Mouse (Mus musculus) forebrain, postnatal 0 days (tissue): Measurements from ENCODE around the gene Mettl24. TPM values are rescaled to one million over a fixed set of nuclear protein-coding genes. Genes with fewer than 3 reads are reported as not detected.
"Not testable (repeated sequence)": the region's sequence is repeated elsewhere in the genome, so short reads cannot be mapped to it uniquely, and the experiment has no call there.

ENCODE experiments used
- ATAC-seq: fragments of 200-750 bp; cut with Nextera tagmentation; 2 replicates; pipeline ENCODE4 v1.8.0; 2017; ENCODE audit warnings: mild to moderate bottlenecking, moderate library complexity
- DNase-seq: peaks from one replicate; pipeline ENCODE4 v3.0.0-alpha.2; 2015
- H3K27ac ChIP-seq: fragments of 300-500 bp; sonication (generic); 2 replicates; pipeline ENCODE4 v1.5.1; 2014; ENCODE audit warnings: low read depth, mild to moderate bottlenecking, antibody characterized with exemption, low read length, moderate library complexity, mixed read lengths
- H3K27me3 ChIP-seq: fragments of 300-500 bp; sonication (generic); 2 replicates; pipeline ENCODE4 v1.6.1; 2014; ENCODE audit warnings: mild to moderate bottlenecking, low read length, mixed read lengths; ENCODE audit not compliant: insufficient read depth
- H3K36me3 ChIP-seq: fragments of 300-500 bp; sonication (generic); 2 replicates; pipeline ENCODE4 v1.6.1; 2014; ENCODE audit warnings: mild to moderate bottlenecking, moderate library complexity; ENCODE audit not compliant: insufficient read depth
- H3K4me1 ChIP-seq: fragments of 300-500 bp; sonication (generic); 2 replicates; pipeline ENCODE4 v1.6.1; 2014; ENCODE audit warnings: antibody characterized with exemption; ENCODE audit not compliant: insufficient read depth
- H3K4me2 ChIP-seq: fragments of 300-500 bp; sonication (generic); 2 replicates; pipeline ENCODE4 v1.6.1; 2014; ENCODE audit warnings: low read depth, mild to moderate bottlenecking, moderate library complexity
- H3K4me3 ChIP-seq: fragments of 300-500 bp; sonication (generic); 2 replicates; pipeline ENCODE4 v1.5.1; 2014; ENCODE audit warnings: low read depth, low read length, mixed read lengths
- H3K9ac ChIP-seq: fragments of 300-500 bp; sonication (generic); 2 replicates; pipeline ENCODE4 v1.6.1; 2014; ENCODE audit warnings: mild to moderate bottlenecking
- H3K9me3 ChIP-seq: fragments of 300-500 bp; sonication (generic); 2 replicates; pipeline ENCODE4 v1.6.1; 2016; ENCODE audit warnings: low read length
- CTCF ChIP-seq: sonication (generic); IDR thresholded peaks from 2 replicates; pipeline ENCODE4 v1.5.1; 2016; ENCODE audit warnings: antibody characterized with exemption, control low read depth, low read depth
- WGBS: fragments of 180-500 bp; shearing (Covaris S2); extraction: QIAGEN DNeasy Blood & Tissue Kit; methylation state at CpG from one replicate; pipeline ENCODE4 v1.1.7; 2014; 5-methylcytosine and 5-hydroxymethylcytosine counted together
- polyA plus RNA-seq: library from polyadenylated mRNA; unstranded; fragments of >200 nt; fragmentation: Nextera tagmentation; extraction: Ambion mirVana; gene quantifications from 2 replicates; pipeline ENCODE4 v1.2.1, GENCODE M21; 2015
- total RNA-seq: library from RNA; depleted of rRNA; stranded (reverse); fragments of >200 nt; gene quantifications from 2 replicates; pipeline ENCODE4 v1.2.3, GENCODE M21; 2014

Mettl24 gene
- total and polyA plus RNA-seq, 2 experiments from 2014 or later: 0.77 TPM; not detected in 1

DNA sequence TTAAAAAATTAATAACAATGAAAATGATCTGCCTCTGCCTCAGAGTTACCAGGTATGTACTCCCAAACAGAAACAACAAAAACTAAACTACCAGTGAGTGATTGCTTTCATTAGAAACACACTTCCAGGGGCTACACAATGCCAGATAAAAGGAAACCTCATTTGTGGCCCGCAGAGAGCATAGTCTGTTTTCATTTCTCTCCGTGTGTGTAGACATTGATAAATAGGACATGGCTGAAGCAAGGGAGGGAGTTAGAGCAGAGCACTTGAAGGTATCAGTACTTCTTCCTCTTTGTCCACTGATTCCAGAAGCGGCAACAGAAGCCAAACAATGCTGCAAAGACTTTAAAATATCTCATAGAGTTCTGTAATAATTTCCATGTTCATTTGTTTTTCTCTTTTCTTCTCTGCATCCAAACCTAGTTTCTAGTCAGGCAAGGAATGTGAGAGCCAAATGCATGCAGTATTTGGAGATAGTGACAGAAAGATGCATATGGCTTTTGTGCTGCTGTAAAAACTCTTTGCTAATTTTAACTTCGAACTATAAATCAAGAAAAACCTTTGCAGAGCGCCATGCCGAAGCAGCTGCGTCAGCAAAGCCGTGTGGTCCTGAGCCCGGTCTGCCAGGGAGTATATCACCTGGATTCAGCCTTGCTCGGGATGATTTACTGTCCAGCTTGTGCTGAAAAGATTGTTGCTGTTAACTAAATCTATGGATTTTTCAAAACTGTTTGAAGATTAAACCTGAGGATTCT lies 67.4 kb downstream of the Mettl24 start:
- Histone ChIP-seq H3K9me3 (no peaks in the 10 kb centered on the region), H3K4me3 (no peak overlapping the region), H3K27ac (peak overlapping the region; percentile 62), H3K4me1 (peaks cover 6% of the 10 kb centered on the region; the same call in 1 of the 2 replicates), H3K36me3 (no peaks in the 10 kb centered on the region), H3K9ac (no peak overlapping the region), H3K27me3 (no peaks in the 10 kb centered on the region), H3K4me2 (no peak overlapping the region)
- no peak for TF ChIP-seq CTCF
- DNase-seq (no peak), ATAC-seq (peak; percentile 56)
- 53% methylated on average over 10 of the region's 10 CpGs for WGBS

DNA sequence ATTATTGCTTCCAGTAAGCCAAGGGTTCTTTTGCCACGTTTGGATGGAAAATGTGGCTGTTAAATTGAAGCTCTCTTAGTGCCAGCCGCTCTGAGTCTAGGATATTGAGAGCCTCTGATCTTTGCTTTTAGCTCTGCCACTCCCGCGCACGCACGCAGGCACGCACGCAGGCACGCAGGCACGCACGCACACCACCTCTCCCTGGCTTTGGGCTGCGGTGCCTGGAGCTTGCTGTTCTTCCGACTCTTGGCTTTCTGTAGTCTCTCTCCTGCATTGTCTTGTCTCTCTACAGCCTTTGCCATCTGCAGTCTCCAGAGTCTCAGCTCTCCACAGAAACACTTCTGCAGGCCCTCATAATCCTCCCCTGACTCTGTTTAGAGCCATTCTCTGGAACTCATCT lies 68.1 kb downstream of the Mettl24 start:
- no peak overlapping the region for H3K4me2 ChIP-seq
- H3K27ac ChIP-seq: peak overlapping the region; percentile 62
- no peak overlapping the region for H3K4me3 ChIP-seq
- H3K9ac ChIP-seq: no peak overlapping the region
- DNase-seq (peak; percentile 43), ATAC-seq (peak; percentile 79)
- H3K27me3 ChIP-seq: no peaks in the 10 kb centered on the region
- peaks cover 6% of the 10 kb centered on the region; the same call in 1 of the 2 replicates for H3K4me1 ChIP-seq
- no peak for TF ChIP-seq CTCF
- no peaks in the 10 kb centered on the region for H3K36me3 ChIP-seq
- no peaks in the 10 kb centered on the region for H3K9me3 ChIP-seq
- 68% methylated on average over 13 of the region's 13 CpGs for WGBS

DNA sequence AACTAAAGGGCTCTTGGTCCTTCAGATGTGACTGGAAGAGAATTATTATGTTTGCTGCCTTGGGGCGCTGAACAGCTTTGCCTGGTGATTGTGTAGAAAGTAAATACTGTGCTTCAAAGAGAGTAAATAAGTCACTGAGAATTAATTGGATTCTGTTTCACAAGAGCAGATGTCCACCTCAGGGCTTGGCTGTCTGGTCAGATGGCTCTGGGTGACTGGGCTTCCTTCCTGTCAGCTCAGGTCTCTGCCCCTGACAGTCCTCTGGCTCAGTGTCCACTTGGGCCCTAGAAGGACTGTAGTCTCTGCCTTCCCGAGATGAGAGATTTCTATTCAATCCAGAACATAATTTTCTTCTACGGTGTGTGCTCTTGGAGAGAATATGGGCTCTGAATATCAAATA lies 70.0 kb downstream of the Mettl24 start:
- no peaks in the 10 kb centered on the region for H3K27me3 ChIP-seq
- no peaks in the 10 kb centered on the region for H3K36me3 ChIP-seq
- no peak overlapping the region for H3K4me3 ChIP-seq
- no peaks in the 10 kb centered on the region for H3K9me3 ChIP-seq
- peaks cover 6% of the 10 kb centered on the region; the same call in 1 of the 2 replicates for H3K4me1 ChIP-seq
- 55% methylated on average over 3 of the region's 3 CpGs for WGBS
- H3K9ac ChIP-seq: no peak overlapping the region
- DNase-seq: no peak
- H3K4me2 ChIP-seq: no peak overlapping the region
- H3K27ac ChIP-seq: no peak overlapping the region
- no peak for ATAC-seq
- no peak for TF ChIP-seq CTCF

DNA sequence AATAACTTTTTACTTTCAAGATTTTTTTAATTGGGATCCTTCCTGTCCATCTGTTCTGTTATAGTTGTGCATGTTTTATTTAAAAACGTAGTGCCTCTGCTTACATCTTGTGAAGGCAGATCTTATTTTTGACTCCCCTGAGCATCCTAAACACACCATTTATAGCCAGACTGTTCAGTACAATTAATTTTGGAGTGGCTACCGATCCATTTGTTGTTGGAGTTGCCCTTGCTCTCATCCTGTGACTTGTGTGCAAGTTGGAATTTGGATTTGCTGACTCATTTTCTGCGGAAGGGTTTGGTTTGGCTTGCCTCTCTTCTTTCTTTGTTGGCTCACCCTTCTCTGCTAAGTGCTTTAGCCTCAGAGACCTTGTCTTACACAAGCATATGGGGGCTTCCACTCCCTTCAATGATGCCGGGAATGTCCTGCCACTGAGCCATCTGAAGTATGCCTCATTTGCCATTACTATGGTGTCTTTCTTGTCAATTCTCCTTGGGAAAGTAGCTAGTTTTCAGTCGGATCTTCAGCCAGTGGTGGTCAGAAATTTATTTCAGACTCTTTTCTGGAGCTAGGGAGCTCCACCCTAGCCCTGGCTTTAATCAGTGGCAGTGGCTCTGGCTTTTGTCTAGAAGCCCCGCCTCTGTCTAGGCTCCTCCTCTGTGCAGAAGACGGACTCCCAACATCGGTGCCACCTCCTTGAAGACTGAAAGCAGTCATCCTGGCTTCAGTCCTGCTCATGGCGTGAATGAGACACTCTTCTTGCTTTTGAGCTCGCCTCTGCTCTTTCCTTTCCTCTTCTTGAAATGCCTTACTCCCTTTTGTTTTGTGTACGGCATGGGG lies 75.3 kb downstream of the Mettl24 start:
- WGBS: 71% methylated on average over 11 of the region's 11 CpGs
- no peak overlapping the region for H3K4me2 ChIP-seq
- no peak overlapping the region for H3K4me3 ChIP-seq
- no peak for TF ChIP-seq CTCF
- H3K27me3 ChIP-seq: no peaks in the 10 kb centered on the region
- no peak for DNase-seq
- no peak for ATAC-seq
- H3K36me3 ChIP-seq: no peaks in the 10 kb centered on the region
- H3K27ac ChIP-seq: peak overlapping the region; percentile 9
- peaks cover 7% of the 10 kb centered on the region; the same call in 1 of the 2 replicates for H3K4me1 ChIP-seq
- no peak overlapping the region for H3K9ac ChIP-seq
- H3K9me3 ChIP-seq: no peaks in the 10 kb centered on the region

DNA sequence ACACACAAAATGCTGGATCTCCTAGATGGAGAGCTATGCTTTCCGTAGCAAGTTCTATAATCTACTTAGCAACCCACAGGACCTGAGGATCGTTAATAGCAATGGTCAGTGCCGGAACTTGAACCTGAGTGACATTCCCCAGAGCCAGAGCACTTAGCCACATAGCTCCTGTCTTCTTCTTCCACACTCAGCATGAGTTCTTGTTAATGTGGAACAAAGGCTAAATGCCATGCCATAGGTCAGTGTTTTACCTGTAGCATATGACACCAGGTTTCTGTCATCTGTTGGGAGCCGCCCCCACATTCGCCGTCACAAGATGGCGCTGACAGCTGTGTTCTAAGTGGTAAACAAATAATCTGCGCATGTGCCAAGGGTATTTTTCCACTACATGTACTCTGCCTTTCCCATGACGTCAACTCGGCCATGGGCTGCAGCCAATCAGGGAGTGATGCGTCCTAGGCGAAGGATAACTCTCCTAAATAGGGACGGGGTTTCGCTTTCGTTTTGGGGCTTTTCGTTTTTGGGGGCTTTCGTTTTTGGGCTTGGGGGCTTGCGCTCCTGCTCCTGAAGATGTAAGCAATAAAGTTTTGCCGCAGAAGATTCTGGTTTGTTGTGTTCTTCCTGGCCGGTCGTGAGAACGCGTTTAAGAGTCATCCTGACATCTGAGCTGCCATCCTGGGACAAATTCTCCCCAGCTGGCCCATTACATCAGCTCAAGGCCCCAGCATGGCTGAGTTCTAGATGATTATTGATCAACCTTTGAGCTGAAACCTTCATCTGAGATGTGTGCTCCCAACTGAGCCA lies 76.5 kb downstream of the Mettl24 start:
- WGBS: 96% methylated on average over 21 of the region's 23 CpGs

DNA sequence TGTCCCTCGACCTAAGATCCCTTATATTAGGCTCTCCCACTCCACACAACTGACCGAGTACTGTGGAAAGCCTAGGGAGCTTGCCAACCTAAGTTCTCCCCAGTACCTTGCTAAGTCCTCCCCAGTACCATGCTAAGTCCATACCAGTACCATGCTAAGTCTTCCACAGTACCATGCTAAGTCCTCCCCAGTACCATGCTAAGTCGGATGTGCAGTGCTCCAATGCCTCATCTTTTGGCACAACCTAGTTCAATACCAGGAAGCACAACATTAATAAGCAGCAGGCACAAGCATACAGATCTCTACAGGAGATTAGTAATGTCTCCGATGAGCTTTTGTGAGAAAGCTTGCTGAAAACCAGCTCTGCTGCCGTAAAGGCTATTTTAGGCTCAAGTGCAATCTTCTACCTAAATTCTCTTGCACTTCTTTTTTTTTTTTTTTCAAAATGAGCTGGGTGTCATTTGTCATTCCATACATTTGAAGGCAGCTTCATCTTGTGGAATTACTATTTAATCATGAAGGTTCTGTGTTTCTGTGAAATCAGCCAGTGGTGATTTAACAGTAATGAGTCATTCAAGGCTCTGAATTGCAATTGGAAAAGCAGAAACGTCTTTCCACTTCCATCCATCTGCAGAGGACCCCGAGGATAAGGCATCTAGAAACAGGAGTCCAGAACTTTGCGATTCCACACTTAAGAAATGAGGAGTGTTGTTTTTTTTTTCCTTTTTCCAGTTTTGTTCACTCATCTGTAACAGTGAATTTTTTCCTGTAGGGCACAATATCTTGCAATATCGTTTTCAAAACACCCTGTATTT lies 77.3 kb downstream of the Mettl24 start:
- Histone ChIP-seq H3K27ac (0 out of 2 replicates have a peak overlapping the region, but pooled peaks have one; percentile 15), H3K9ac (no peak overlapping the region), H3K4me2 (no peak overlapping the region), H3K4me3 (no peak overlapping the region), H3K36me3 (no peaks in the 10 kb centered on the region), H3K4me1 (peaks cover 7% of the 10 kb centered on the region; the same call in 1 of the 2 replicates), H3K27me3 (no peaks in the 10 kb centered on the region), H3K9me3 (no peaks in the 10 kb centered on the region)
- DNase-seq (no peak), ATAC-seq (no peak)
- no peak for TF ChIP-seq CTCF
- WGBS: 75% methylated on average over 9 of the region's 9 CpGs

More for the DNA sequence above, 76.5 kb downstream of the Mettl24 start:
- H3K4me2 ChIP-seq, H3K27me3 ChIP-seq, H3K36me3 ChIP-seq, DNase-seq, H3K4me3 ChIP-seq, H3K9ac ChIP-seq, H3K9me3 ChIP-seq, ATAC-seq, H3K4me1 ChIP-seq: not testable (repeated sequence)
- H3K27ac ChIP-seq: 0 out of 2 replicates have a peak overlapping the region, but pooled peaks have one; percentile 15
